Mouse (Mus musculus) liver, postnatal 0 days (tissue): ENCODE results near the gene Tmem62.

Experiments
- CTCF ChIP-seq: sonication (generic); IDR thresholded peaks from 2 replicates; pipeline ENCODE4 v1.5.1; 2016; ENCODE audit warnings: antibody characterized with exemption, low read depth
- EP300 ChIP-seq: IDR thresholded peaks from 2 replicates; pipeline ENCODE4 v1.6.1; 2016; ENCODE audit warnings: antibody characterized with exemption, low read depth, mild to moderate bottlenecking

- peak; percentile 32; the same call in 1 of the 2 replicates for TF ChIP-seq CTCF
- TF ChIP-seq EP300: no peak
Observed at GRCm38 (mm10) chr2:121055915-121056314, 79.1 kb downstream of the Tmem62 start.
